Mouse (Mus musculus): ENCODE measurements around the gene Dock10.

Dock10 gene

DNA sequence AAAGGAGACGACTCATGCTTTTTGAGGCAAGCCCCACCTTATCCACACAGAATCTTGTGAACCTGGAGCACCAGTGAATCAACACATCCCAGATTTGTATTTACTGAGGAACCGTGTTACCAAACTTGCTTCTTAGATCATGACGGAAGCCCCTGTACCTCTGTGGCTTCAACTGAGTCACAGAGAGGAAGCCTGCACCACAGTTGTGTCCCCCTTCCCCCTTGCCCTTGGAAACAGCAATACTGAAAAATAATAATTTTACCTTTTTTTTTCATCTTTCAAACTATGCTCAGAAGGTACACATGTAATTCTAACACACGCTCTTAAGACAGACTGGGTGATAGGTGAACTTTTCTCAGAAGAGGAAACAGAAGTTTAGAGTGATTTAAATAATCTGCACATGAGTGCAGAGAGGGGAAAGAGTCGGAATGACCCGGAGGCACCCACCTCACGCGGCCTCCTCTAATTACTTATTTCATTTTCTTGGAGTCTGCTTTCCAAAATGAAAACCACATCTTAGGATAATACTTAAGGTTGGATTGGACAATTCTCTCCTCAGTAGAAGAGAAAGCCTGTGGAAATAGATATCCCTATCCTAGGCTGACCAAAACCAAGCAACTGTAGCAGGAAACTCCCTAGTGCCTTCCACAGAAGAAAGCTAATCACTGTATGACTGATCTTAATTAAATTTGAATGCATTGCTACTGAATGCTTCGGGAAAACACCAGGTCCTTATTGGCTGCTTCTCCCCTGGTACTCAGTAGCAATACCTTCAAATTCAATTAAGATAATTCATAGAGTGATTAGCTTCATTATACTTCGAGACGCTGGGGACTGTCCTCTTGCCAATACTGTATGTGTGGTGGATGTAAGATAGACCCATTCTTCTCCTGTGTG is 96.6 kb downstream of the Dock10 start:
- no peak for ATAC-seq (ENCODE audit: insufficient number of reproducible peaks, low FRiP score, low TSS enrichment)

DNA sequence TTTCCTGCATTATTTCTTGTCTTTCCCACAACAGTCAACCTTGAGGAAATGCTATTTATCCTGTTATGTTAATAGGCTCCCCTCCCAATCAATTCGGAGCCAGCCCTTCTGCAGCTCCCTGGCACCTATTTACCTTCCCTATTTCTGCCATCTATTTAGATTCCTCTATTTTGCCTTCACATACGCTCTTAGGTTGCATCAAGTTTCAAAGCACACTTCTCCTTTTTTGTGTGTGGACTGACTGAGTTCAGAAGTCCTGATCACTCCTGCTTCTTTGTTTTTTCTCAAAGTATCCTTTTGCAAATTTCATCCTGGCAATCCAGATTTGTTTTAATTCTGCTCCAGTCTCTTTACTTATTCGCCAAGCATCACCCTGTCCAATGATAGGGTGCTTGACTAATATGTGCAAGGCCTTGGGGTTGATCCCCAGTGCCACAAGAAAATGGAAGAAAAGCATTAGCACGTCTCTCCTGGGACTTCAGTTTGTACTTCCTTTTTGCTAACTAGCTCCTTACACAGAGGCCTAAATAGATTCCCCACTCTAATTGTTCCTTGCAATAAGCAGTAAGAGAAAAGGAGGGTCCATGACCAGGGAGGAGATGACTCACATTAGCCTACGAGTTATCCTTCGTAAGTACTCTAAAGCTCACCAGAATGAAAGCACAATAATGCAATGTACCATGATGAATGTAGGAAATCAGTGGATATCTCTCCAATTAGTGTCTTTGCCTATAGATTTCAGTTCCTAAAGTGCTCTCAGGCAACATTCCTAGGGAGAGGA is 98.7 kb downstream of the Dock10 start:
- no peak for ATAC-seq (ENCODE audit: insufficient number of reproducible peaks, low FRiP score, low TSS enrichment)

DNA sequence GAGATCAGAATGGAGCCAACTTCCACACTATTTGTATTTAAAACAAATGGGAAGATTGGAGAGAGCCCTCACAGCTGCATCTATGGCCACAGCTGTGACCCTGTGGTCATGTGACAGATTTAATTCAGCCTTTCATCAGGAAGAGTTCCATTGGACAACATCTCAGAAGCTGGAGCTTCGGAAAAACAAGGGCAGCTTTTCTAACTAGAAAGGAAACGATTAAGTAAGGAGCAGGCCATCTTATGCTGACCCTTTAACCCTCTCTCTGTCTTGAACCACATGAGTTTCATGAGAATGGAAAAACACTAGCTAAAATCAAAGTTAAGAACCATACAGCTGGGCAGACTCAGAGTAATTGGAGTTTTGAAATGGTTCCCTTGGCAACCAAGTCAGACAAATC is 101.9 kb downstream of the Dock10 start:
- ATAC-seq (ENCODE audit: insufficient number of reproducible peaks, low FRiP score, low TSS enrichment) = no peak

DNA sequence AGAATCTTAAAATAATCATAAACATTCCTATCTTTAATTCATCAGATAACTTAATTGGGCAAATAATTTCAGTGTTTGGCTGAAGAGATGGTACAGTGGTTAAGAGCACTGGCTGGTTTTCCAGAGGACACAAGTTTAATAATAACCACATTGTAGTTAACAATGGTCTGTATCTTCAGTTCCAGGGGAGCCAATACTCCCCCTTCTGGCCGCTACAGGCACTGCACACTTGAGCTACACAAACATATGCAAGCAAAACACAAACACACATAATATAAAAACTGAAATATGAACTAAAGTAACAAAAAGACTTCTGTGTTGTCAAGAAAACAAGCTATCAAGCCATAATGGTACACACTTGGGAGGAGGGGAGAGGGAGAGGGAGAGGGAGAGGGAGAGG is 102.5 kb downstream of the Dock10 start:
- no peak for ATAC-seq (ENCODE audit: insufficient number of reproducible peaks, low FRiP score, low TSS enrichment)

DNA sequence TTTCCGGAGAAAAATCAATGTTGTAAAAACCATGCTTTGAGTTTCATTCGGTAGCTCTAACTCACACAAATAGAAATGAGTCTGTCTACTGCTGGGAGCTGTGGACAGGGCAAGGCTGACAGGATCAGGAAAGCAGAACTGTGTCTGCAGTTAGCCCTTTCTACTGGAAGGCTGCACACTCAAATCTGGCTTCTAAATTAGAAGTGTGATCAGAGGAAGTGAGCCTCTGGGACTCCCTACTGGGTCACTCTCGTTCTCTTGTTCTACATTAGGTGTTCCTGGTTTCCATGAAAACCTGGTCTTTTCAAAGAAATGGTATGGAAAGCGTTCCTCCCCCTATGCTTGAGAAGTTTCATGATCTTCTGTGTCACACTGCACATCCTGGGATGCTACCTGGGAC is 103.1 kb downstream of the Dock10 start:
- ATAC-seq (ENCODE audit: insufficient number of reproducible peaks, low FRiP score, low TSS enrichment) = no peak

DNA sequence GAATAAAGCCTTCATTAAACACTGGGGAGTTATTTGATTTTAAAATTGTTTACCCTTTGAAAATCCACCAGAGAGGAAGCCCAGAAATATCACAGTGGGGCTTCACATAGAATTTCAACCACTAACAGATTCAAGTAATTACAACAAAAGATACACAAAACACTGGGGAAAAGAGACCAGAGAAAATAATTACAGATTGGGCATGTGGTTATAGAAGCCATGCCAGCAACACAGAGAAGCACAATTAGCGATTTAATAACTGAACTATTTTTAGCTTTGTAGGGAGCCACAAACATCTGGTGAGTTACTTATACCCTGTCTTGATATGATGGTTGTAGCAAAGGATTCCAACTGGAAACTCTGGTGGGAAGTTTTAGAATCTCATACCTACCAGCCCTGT is 104.2 kb downstream of the Dock10 start:
- ATAC-seq (ENCODE audit: insufficient number of reproducible peaks, low FRiP score, low TSS enrichment) = no peak

DNA sequence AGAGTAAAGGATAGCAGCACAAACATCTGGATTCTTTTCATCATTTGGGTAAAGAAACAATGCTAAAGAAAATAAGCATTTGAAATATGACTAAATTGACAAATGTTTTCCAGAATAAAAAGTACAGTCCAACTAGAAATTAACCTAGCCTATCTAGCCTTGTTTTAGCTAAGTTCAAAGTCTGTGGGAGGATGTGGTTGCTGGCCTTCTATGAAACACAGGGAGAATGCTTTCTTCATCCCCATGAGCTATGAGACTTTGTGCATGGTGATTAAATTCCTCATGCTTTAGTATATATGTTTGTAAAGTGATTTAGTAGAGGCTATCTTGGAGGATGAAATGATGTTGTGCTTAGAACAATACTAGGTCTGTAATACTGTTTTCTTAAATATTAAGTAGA is 105.5 kb downstream of the Dock10 start:
- no peak for ATAC-seq (ENCODE audit: insufficient number of reproducible peaks, low FRiP score, low TSS enrichment)

DNA sequence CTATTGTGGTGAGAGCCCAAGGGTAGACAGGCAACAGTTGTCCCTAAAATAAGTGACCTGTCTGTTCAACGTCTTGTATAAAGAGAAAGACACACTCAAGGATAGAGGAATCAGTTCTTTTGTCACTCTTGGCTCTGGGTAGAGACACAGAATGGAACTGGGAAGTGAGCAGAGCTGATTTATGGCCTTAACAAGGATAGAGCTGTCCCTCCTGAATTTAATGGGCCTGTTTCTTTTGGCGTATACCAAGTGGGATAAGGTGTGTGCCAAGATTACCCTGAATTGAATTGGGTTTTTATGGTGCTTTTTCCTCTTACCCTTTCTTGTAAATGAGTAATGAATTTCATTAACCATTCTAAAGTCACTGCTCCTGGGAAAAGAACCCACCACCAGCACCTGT is 106.2 kb downstream of the Dock10 start:
- ATAC-seq (ENCODE audit: insufficient number of reproducible peaks, low FRiP score, low TSS enrichment) = no peak

DNA sequence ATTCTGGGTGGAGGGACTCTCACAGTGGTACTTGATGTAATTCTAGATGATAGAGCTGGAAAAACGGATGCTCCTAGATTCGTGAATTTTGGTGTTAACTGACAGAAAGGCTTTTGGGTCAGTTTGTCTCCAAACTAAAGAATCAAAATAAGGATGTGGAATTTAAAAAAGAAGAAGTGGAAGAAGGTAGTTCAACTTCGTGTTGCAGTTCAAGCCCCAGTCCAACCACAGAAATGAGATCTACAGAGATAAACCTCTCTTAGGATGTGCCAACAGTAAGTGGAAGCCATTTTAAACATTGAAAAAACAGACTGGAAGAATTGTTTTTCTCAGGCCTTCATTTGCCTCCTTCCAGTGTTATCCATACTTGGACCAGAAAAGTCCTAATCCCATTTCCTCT is 111.7 kb downstream of the Dock10 start:
- no peak for ATAC-seq (ENCODE audit: insufficient number of reproducible peaks, low FRiP score, low TSS enrichment)

DNA sequence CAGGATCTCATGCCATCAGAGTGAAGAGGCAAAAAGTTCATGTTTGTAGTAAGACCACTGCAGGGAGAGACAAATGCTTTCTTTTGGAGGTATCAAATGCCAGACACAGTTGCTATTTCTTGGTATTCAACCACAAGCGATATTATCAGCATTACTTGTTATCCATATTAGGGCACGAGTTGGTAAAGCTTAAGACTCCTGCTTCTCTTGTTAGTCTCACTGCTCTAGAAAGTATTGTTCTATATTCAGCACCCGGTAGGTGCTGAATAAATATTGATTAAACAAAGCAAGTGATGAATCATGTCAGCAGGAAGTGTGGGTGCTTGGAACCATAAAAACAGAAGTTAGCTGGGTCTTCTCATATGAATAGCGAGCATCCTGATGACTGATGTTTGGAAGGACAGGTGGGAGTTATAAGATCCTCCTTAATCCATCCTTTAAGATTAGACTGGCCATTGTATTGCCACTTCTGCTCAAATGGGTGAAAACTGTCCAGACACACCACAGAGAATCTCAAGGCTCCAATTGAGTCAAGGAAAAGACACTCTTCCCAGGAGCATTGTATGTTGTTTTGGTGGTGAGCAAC is 114.4 kb downstream of the Dock10 start:
- no peak for ATAC-seq (ENCODE audit: insufficient number of reproducible peaks, low FRiP score, low TSS enrichment)

DNA sequence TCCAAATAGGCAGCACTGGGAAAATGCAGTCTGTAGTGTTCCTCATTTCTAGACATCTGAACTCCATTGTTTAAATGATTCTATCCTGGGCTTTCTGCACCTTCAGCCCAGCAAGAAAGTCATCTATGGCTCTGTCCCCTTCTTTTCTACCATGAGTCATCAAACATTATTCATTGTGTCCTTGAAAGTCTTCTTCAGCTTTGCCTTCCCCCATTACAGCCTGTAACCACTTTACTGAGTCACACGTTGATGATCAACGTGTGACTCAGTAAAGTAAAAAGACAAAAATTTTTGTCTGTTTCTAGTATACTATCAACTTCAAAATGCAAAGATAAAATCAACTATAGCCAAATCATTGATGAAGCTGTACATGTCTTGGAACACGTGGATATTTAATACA is 116.5 kb downstream of the Dock10 start:
- ATAC-seq (ENCODE audit: insufficient number of reproducible peaks, low FRiP score, low TSS enrichment) = no peak

DNA sequence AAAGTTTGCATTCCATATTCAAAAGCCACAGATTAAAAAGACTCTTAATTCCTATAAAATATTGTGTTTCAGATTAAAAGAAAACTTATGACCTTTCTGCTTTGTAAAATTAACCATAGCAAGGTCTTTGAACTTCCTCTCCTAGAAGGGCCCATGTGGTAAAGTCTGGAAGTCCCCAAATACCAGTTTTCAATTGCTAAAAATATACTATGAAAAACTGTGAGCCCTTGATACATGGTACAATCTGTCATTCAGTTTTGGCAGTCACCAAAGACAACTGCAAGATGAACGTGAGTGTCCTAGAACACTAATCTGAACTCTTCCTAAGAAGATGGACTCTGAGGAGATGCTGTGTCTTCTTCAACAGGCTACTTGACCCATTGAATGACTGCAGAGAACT is 117.0 kb downstream of the Dock10 start:
- no peak for ATAC-seq (ENCODE audit: insufficient number of reproducible peaks, low FRiP score, low TSS enrichment)

DNA sequence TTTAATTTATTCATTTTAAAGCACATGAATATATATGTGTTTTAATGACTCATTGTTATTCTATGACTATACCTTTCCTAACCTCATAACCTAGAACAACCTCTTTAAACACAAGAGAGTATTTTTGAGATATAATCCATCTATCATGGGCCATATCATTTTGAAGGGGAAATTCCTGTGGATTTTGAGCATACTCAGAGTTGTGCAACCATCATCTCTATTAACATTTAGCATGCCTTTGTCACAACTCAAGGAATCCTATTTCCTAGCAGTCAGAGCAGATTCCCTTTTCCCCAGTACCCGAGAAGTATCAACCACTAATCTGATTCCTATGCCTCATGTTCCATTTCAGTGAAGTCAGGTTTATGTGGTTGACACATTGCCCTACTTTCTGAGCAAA is 118.8 kb downstream of the Dock10 start:
- no peak for ATAC-seq (ENCODE audit: insufficient number of reproducible peaks, low FRiP score, low TSS enrichment)

DNA sequence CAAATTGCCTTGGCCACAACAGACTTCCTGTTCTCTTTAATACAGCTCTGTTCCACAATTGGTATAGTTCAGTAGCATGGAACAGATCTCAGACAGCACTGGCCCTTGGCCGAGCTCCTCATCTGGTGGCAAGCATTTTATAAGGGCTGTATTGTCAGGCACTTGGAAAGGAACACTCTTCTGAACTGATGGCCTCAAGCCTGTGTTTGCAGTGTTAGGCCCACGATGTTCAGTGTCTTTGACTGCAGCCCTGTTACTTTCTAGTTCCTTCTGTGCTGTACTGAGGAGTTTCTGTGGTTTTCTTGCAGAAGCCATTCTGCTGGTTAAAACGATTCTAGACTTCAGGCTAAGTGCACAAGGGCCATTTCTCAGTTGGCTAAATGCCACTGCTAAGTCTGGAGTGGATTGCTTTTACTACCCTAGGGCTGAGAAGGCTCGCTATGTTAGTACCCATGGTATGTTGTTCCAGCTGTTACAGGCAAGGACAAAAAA is 121.1 kb downstream of the Dock10 start:
- ATAC-seq (ENCODE audit: insufficient number of reproducible peaks, low FRiP score, low TSS enrichment) = no peak

DNA sequence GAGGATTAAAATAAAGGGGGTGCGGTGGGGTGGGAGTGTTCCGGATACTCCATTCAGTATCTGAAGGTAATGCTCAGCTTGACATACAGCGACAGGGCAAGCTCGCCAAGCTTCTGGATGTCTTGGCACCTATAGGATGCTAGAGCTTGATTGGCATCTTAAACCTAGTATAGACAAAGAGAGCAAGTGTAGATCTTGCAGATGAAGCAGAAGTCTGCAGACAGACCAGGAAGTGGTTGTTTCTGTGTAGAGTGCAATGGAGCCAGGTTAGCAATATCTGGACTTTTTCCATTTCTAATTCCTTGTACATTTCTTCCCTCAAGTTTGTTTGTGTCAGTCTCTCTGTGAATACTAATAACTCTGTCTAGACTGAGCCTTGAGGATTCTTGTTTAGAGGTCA is 122.5 kb downstream of the Dock10 start:
- ATAC-seq (ENCODE audit: insufficient number of reproducible peaks, low FRiP score, low TSS enrichment) = no peak

DNA sequence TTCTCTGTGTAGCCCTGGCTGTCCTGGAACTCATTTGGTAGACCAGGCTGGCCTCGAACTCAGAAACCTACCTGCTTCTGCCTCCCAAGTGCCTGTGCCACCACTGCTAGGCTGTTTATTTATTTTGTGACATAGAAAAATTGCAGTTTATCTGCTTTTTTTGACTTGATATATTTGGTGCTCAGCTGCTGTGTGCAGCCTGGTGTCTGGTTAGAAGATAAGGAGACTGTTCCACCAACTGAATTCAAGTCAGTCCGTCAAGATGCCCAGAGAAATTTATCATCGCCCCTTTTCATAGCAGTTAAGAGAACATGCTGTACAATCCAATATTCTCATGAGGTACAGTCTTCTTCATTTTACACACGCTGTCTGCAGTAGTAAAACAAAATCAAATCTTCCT is 124.8 kb downstream of the Dock10 start:
- no peak for ATAC-seq (ENCODE audit: insufficient number of reproducible peaks, low FRiP score, low TSS enrichment)

DNA sequence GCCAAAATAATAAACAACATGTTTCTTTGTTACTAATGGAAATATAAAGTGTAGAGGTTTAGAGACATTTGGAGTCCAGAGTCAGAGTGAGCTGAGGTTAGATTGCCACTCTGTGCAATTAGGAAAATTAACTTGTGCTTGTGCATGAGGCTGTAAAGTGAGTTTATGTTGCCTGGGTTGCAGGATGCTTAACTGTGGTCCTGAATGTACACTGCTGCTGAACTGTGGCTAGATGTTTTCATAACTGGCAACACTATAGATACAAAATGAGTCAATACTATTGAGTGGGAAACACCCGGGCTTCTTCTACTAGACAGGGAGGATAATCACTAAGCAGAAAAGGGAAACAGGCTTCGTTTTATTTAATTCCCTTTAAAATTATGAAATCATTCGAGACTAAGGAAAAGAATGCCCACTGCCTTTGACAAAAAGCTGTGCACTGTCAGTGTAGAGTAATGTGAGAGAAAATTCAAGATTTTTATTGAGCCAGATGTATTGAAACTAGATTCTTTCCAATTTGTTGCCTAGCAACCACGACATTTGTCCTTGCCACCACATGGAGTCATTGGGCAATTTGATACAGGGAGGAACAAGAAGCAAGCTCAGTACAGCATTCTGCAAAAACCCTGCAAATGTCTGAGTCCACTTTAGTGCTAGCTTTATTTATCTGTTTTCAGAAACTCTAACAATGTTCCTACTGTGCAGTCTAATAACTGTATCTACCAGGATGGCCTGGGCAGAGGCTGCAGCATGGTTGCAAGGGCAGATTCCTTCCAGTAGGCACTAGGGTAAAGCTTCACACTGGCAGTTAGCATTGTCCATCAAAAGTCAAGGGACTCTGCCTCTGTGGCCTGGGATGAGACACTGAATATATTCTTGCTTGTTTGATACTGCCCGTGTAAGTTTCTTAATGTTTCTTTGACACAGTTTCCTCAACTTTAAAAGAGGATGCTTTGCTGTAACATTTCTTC is 127.9 kb downstream of the Dock10 start:
- ATAC-seq (ENCODE audit: insufficient number of reproducible peaks, low FRiP score, low TSS enrichment) = no peak

DNA sequence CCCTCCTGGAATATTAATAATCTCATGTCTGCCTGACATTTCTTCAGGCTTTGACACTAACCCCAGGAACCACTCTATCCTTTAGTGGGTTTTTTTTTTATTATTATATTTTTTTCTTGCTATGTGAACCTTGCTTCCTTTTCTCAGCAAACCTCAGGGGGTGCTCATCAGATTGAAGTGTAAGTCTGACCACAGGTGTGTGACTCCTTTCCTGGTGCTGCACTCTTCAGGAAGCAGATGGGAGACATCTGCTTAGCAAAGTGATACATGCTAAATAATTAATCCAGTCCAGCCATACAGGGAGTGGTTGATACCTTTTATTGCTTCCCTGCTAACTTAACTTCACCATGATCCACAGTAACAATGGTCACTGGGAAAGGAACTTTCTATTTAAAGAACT is 130.3 kb downstream of the Dock10 start:
- ATAC-seq (ENCODE audit: insufficient number of reproducible peaks, low FRiP score, low TSS enrichment) = no peak

DNA sequence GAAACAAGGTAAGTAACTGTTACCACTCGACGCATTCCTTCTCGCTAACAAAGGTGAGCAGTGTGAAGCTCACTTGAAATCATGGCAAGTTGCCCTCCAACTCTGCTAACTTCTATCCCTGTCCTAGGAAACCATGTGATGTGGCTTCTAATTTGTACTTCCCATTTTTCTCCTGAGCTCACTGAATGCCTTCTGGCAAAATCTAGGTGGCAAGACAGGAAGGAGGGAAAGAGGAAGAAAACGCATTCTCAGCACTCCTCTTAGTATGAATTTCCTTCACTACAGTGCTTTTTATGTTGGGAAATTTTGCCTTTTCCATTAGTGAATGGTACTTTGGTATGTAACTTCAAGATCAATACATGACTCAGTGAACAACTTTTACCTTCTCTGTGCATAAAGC is 131.5 kb downstream of the Dock10 start:
- ATAC-seq (ENCODE audit: insufficient number of reproducible peaks, low FRiP score, low TSS enrichment) = no peak

DNA sequence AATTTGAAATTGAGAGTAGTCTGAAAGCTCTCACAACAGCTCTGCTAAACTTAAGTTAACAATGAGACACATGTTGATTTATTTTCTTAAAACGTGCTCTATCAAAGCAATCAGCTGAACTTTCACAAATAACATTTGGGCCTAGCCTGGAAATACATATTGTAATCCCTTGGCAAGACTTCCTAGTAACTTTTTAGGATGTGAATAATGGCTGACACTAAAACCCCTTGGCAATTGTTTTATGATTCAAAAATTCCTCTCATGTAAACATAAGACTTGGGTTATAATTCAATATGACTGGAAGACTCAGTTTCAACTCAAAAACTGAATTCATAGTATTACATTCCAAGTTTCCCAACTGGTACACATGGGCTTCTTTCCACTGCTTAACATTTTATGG is 133.0 kb downstream of the Dock10 start:
- no peak for ATAC-seq (ENCODE audit: insufficient number of reproducible peaks, low FRiP score, low TSS enrichment)

All from cerebellum, adult (tissue).